Mouse (Mus musculus): ENCODE data around the gene Ptprn2. TPM values are rescaled to one million over a fixed set of nuclear protein-coding genes. Genes with fewer than 3 reads are reported as not detected.

Ptprn2 gene
- polyA plus RNA-seq, 1 experiment from 2014 or later, result 0.15 TPM

GRCm38 (mm10) chr12:117242181-117242580 lies 756.7 kb downstream of the Ptprn2 start:
- Histone ChIP-seq H3K27ac (replicated peaks) (no peak overlapping the region), H3K4me2 (no peak overlapping the region), H3K4me1 (peaks cover 5% of the 10 kb centered on the region), H3K27me3 (replicated peaks) (peaks cover 4% of the 10 kb centered on the region; the same call in 1 of the 2 replicates), H3K4me3 (no peak overlapping the region), H3K9ac (no peak overlapping the region), H3K36me3 (no peaks in the 10 kb centered on the region), H3K9me3 (no peaks in the 10 kb centered on the region)
- peak; percentile 51; the same call in 1 of the 2 replicates for ATAC-seq (ENCODE audit: extremely low read depth, insufficient number of reproducible peaks, low FRiP score, low TSS enrichment)
- 27% methylated on average over 7 of the region's 7 CpGs for WGBS

DNA sequence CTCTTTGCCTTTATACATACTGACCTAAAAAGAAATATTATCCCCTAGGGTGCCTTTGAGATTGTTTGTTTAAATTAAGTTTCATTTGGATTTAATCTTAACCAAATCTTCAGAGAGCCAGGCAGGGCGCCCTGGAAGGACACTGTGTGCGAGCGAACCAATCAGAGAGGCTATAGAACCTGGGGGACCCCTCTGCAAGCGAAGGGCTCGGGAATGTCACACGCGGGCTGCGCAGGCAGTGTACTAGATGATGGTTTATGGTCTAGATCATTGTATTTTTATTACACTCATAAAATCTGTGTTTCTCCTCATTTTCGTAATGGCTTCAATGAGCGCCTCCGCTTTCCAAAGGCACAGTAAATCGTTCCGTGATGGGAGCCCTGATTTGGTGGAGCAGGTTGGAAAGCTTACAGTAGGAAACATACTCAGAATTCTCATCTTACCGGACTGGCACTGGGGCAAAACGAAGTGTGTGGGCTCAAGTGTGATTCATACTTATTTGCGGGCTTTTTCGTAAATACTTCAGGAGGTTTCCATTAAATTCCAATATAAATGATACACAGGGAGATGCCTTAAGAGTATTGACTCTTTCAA lies 760.5 kb downstream of the Ptprn2 start:
- no peak overlapping the region for H3K4me2 ChIP-seq
- H3K36me3 ChIP-seq, result no peaks in the 10 kb centered on the region
- H3K4me3 ChIP-seq, result no peak overlapping the region
- H3K9ac ChIP-seq, result no peak overlapping the region
- no peak for ATAC-seq (ENCODE audit: extremely low read depth, insufficient number of reproducible peaks, low FRiP score, low TSS enrichment)
- WGBS, result 80% methylated on average over 17 of the region's 17 CpGs
- H3K9me3 ChIP-seq, result no peaks in the 10 kb centered on the region
- H3K4me1 ChIP-seq, result peaks cover 13% of the 10 kb centered on the region
- H3K27ac ChIP-seq (replicated peaks), result no peak overlapping the region
- peaks cover 19% of the 10 kb centered on the region for H3K27me3 ChIP-seq (replicated peaks)

DNA sequence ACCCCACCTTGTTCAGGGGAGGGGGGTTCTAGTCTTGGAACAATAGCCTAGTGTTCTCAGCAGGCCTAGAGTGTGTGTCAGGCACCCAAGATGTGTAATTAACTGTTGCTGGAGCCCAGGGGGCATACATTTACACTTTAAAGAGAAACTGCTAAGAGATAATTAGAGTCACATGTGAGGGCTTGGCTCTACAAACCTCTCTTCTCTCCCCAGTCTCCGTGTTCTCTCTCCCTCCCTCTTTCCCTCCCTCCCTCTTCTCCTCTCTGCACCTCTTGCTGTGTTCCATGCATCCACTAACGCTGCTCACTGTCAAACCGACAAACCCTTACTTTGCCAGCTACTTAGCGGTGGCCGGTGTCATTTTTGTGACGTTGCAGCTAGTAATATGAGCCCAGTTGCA lies 764.9 kb downstream of the Ptprn2 start:
- Histone ChIP-seq H3K9me3 (no peaks in the 10 kb centered on the region), H3K27me3 (replicated peaks) (peaks cover 25% of the 10 kb centered on the region), H3K4me2 (peak overlapping the region; percentile 20), H3K9ac (no peak overlapping the region), H3K4me1 (peaks cover 25% of the 10 kb centered on the region), H3K4me3 (no peak overlapping the region), H3K36me3 (no peaks in the 10 kb centered on the region), H3K27ac (replicated peaks) (no peak overlapping the region)
- no peak for ATAC-seq (ENCODE audit: extremely low read depth, insufficient number of reproducible peaks, low FRiP score, low TSS enrichment)
- 6% methylated on average over 6 of the region's 6 CpGs for WGBS

DNA sequence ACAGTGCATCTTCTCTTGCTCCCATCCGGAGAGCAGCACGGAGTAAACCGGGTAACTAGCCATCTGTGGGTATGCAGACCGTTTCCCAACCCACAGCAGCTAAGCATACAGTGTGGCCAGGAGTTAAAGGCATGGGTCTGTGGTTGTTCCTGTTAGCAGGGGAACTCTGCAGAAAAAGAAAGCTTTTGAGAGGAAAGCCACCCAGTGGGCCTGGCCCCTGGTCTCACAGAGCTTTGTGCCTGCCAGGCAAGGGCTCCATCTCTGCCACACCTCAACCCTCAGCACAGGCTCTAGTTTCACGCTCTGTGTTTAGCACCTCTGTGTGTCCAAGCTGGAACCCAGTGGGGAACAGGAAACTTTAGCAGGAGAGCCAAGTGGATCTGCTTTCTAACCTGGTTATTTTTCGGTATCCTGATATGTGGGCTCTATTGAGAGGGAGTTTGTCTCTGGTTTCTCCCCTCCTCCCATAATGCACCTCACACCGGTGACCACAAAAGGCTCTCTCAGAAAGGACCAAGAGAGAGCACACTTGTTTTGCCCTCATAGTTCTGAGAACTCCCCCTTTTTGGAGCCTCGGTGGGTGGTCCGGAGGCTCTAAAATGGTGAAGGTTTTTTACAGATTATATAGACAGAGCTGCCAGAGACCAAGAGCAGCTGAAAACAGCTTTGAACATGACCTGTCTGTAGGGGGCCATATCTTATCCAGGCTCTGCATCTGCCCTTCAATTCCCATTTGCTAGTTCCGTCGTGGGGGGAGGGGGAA lies 766.3 kb downstream of the Ptprn2 start:
- Histone ChIP-seq H3K27me3 (replicated peaks) (peaks cover 30% of the 10 kb centered on the region), H3K9ac (no peak overlapping the region), H3K36me3 (no peaks in the 10 kb centered on the region), H3K27ac (replicated peaks) (no peak overlapping the region), H3K4me2 (no peak overlapping the region), H3K4me3 (no peak overlapping the region), H3K9me3 (no peaks in the 10 kb centered on the region), H3K4me1 (peaks cover 25% of the 10 kb centered on the region)
- ATAC-seq (ENCODE audit: extremely low read depth, insufficient number of reproducible peaks, low FRiP score, low TSS enrichment), result no peak; the same call in 1 of the 2 replicates
- WGBS, result 22% methylated on average over 11 of the region's 11 CpGs

- H3K9ac ChIP-seq, result no peak overlapping the region
These were observed 766.9 kb downstream of the Ptprn2 start for GRCm38 (mm10) chr12:117252426-117252779.

DNA sequence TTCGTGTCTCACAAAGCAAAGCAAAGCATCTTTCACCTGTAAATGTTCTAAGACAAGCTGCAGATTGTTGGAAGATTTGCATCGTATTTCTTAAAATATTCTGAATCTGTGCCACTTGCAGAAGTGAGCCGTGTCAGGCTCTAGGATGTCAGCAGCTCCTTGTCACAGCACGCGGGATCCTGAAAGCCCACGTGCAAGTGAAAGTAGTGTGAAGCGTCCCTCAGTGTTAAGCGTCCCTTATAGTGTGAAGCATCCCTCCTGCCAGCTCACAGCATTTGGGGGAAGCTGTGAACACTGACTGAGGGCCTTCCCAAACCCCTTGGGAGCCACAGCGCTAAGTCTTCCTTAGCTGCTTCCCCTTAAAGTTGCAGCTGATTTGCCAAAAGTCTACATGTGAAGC lies 768.8 kb downstream of the Ptprn2 start:
- H3K4me3 ChIP-seq, result no peak overlapping the region
- ATAC-seq (ENCODE audit: extremely low read depth, insufficient number of reproducible peaks, low FRiP score, low TSS enrichment), result no peak
- H3K27ac ChIP-seq (replicated peaks), result no peak overlapping the region
- peaks cover 38% of the 10 kb centered on the region for H3K27me3 ChIP-seq (replicated peaks)
- H3K4me1 ChIP-seq, result peaks cover 29% of the 10 kb centered on the region
- no peak overlapping the region for H3K9ac ChIP-seq
- H3K4me2 ChIP-seq, result no peak overlapping the region
- WGBS, result 68% methylated on average over 9 of the region's 9 CpGs
- H3K36me3 ChIP-seq, result no peaks in the 10 kb centered on the region
- no peaks in the 10 kb centered on the region for H3K9me3 ChIP-seq

More at GRCm38 (mm10) chr12:117252426-117252779, 766.9 kb downstream of the Ptprn2 start:
- Histone ChIP-seq H3K4me2 (no peak overlapping the region), H3K27me3 (replicated peaks) (peaks cover 35% of the 10 kb centered on the region), H3K4me1 (peaks cover 28% of the 10 kb centered on the region), H3K4me3 (no peak overlapping the region), H3K36me3 (no peaks in the 10 kb centered on the region), H3K9me3 (no peaks in the 10 kb centered on the region), H3K27ac (replicated peaks) (no peak overlapping the region)
- 22% methylated on average over 3 of the region's 3 CpGs for WGBS
- no peak for ATAC-seq (ENCODE audit: extremely low read depth, insufficient number of reproducible peaks, low FRiP score, low TSS enrichment)

DNA sequence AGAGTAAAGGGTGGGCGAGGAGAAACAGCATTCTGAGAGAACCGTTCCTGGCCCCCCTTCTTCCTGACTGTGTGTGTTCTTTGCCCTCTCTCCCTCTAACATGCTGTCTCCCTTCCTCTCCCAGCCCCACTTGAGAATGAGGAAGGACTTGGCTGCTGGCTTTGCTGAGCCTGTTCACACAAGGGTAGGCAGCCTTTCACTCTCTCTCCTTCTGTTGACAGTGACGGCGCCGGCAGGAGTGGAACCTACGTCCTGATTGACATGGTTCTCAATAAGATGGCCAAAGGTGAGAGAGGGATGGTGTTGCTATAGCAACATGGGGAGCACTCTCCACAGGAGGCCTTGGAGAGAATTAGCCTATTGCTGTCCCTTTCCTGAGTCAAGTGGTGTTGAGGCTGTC lies 769.8 kb downstream of the Ptprn2 start:
- no peak for ATAC-seq (ENCODE audit: extremely low read depth, insufficient number of reproducible peaks, low FRiP score, low TSS enrichment)
- Histone ChIP-seq H3K36me3 (no peaks in the 10 kb centered on the region), H3K4me2 (no peak overlapping the region), H3K4me3 (no peak overlapping the region), H3K4me1 (peaks cover 27% of the 10 kb centered on the region), H3K27me3 (replicated peaks) (peaks cover 33% of the 10 kb centered on the region), H3K27ac (replicated peaks) (no peak overlapping the region), H3K9me3 (no peaks in the 10 kb centered on the region), H3K9ac (no peak overlapping the region)
- 32% methylated on average over 6 of the region's 6 CpGs for WGBS

DNA sequence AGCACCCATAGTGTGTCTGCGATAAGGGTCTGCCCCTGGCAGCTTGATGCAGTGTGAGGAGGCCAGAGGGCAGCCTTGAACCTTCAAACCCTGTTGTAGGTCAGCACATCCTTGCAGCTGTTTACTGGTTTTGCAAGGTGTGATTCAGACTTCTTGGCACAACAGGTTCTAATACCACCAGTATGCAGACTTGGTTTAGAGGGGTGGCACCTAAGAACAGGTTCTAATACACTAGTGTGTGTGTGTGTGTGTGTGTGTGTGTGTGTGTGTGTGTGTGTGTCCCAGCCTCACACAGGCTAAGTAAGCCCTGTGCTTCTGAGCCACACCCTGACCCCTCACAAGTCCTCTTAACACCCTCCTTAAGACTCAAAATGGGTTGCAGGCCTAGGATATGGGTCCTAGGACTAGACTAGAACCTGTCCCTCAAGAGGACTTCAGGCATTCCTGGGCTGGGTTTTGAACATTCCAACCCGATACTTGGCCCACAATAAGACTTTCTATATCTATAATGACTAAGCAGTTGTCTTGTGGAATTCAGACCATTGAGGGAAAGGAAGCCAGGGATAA lies 770.3 kb downstream of the Ptprn2 start:
- Histone ChIP-seq H3K4me2 (no peak overlapping the region), H3K4me3 (no peak overlapping the region), H3K4me1 (peaks cover 21% of the 10 kb centered on the region), H3K27ac (replicated peaks) (no peak overlapping the region), H3K36me3 (no peaks in the 10 kb centered on the region), H3K9ac (no peak overlapping the region), H3K27me3 (replicated peaks) (peaks cover 30% of the 10 kb centered on the region), H3K9me3 (no peaks in the 10 kb centered on the region)
- ATAC-seq (ENCODE audit: extremely low read depth, insufficient number of reproducible peaks, low FRiP score, low TSS enrichment), result no peak
- WGBS, result 76% methylated on average over 2 of the region's 2 CpGs

DNA sequence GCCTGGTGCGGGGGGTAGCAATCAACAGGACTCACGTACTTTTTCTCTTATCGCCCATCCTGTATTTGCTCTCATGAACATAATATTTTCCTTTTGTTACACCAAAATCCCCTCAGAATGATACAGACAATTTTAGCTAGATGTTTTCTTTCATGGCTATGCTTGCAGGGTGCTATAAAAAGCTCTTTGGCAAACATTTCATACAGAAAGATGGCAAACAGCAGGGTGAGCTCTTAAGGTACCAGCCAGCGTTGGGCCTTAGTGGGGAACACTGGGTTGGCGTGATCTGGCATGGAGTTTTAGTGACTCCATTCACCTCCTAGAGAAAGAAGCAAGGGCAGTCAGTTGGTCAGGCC lies 771.3 kb downstream of the Ptprn2 start:
- no peak overlapping the region for H3K4me2 ChIP-seq
- no peak for ATAC-seq (ENCODE audit: extremely low read depth, insufficient number of reproducible peaks, low FRiP score, low TSS enrichment)
- H3K9me3 ChIP-seq, result no peaks in the 10 kb centered on the region
- H3K27ac ChIP-seq (replicated peaks), result no peak overlapping the region
- H3K27me3 ChIP-seq (replicated peaks), result peaks cover 23% of the 10 kb centered on the region
- WGBS, result 65% methylated on average over 5 of the region's 5 CpGs
- H3K36me3 ChIP-seq, result no peaks in the 10 kb centered on the region
- H3K4me3 ChIP-seq, result no peak overlapping the region
- peaks cover 12% of the 10 kb centered on the region for H3K4me1 ChIP-seq
- no peak overlapping the region for H3K9ac ChIP-seq

DNA sequence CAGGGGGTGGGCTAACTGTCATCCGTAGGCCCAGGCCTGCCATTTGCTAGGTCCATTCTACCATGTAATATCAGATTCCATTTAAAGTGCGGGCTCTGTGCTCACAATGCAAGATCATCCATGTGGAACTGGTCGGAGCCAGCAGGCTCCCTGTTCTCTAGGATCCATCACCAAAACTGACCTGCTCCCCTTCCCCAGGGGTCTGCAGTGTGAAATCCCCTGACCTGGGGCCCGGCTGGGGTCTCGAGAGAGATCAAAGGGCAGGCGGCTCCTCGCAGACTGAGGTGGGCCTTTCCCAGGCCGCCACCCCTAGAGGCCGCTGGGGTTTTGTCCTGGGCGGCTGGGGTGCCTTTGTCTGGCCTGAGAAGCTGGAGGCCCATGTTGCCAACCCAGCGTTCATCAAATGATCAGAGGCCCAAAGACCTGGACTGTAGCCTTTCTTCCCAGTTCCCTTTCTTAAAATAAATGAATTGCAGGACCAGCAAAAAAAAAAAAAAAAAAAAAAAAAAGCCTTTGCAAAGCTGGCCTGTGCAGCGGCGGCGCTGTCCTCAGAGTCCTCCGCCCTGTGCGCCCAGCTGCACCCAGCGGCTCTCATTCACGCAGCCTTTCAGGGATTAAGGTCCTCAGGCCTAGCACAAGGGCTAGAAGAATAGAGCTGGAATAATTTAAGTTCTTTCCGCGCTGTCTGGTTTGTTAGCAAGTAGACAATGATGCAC lies 771.8 kb downstream of the Ptprn2 start:
- no peak overlapping the region for H3K4me2 ChIP-seq
- no peak overlapping the region for H3K27ac ChIP-seq (replicated peaks)
- ATAC-seq (ENCODE audit: extremely low read depth, insufficient number of reproducible peaks, low FRiP score, low TSS enrichment), result 0 out of 2 replicates have a peak, but pooled peaks have one; percentile 28
- H3K9ac ChIP-seq, result no peak overlapping the region
- H3K9me3 ChIP-seq, result no peaks in the 10 kb centered on the region
- H3K36me3 ChIP-seq, result no peaks in the 10 kb centered on the region
- peaks cover 28% of the 10 kb centered on the region for H3K27me3 ChIP-seq (replicated peaks)
- no peak overlapping the region for H3K4me3 ChIP-seq
- H3K4me1 ChIP-seq, result peaks cover 6% of the 10 kb centered on the region
- WGBS, result 35% methylated on average over 20 of the region's 20 CpGs

GRCm38 (mm10) chr12:117257921-117258497 lies 772.5 kb downstream of the Ptprn2 start:
- Histone ChIP-seq H3K27ac (replicated peaks) (no peak overlapping the region), H3K9ac (no peak overlapping the region), H3K4me1 (0 out of 2 replicates have a peak, but pooled peaks cover 4% of the 10 kb centered on the region), H3K9me3 (no peaks in the 10 kb centered on the region), H3K36me3 (no peaks in the 10 kb centered on the region), H3K4me3 (no peak overlapping the region), H3K27me3 (replicated peaks) (peaks cover 28% of the 10 kb centered on the region), H3K4me2 (no peak overlapping the region)
- ATAC-seq (ENCODE audit: extremely low read depth, insufficient number of reproducible peaks, low FRiP score, low TSS enrichment), result no peak
- 60% methylated on average over 12 of the region's 12 CpGs for WGBS
